Mouse (Mus musculus) CD4-positive naive resting alpha-beta T cell, adult 76 days (primary cell): Measurements from ENCODE around the gene Xlr4c. TPM values are rescaled to one million over a fixed set of nuclear protein-coding genes. Genes with fewer than 3 reads are reported as not detected.

Source experiments
- total RNA-seq: library from RNA; stranded (reverse); gene quantifications from one replicate; pipeline ENCODE4 v1.2.4, GENCODE M21; 2023

The Xlr4c gene
- total RNA-seq: 47.5 TPM

GRCm38 (mm10) chrX:73242821-73243325, at the start of gene Xlr4c:
Xlr4c (minus strand) TSS chrX:73243130.

DNA sequence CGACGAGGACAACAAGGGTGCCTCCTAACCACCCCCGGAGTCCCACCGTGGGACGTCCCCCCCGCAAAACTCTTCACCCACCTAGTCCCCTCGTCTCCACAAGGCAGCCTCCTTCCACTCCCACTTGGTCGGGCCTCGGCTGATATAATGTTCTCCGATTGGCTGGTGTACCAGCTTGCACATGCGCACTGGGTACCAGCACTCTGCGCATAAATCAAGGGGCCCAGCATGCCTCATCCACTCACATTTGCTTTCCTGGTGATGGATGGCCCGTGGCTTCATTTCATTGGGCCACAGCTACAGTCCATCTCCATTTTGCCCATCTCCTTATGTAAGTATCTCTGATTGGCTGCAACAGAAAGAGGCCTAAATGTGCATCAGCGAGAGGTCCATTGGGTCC, 22.3 kb upstream of the Xlr4c start, which contains the start of gene Xlr3c:
Gene Xlr3c (minus strand): TSS at position 121 of the 400 bp plus-strand sequence.

GRCm38 (mm10) chrX:73227914-73228605, 14.9 kb downstream of the Xlr4c start, which contains the start of gene F8a:
F8a (plus strand) TSS chrX:73228291.

GRCm38 (mm10) chrX:73213819-73214564, 28.9 kb downstream of the Xlr4c start, which contains the start of gene Xlr4b:
Xlr4b (plus strand) TSS chrX:73214333.

GRCm38 (mm10) chrX:73191934-73192333, 51.0 kb downstream of the Xlr4c start, which contains the start of gene Xlr3b:
Xlr3b (plus strand) TSS chrX:73192207.

Other genes with a start within 250 kb of the Xlr4c start
- 0.73 TPM for gene Pnma5, start 206.0 kb downstream of the Xlr4c start, total RNA-seq
- gene Pnma3, start 178.3 kb downstream of the Xlr4c start, total RNA-seq: not detected
- gene Xlr4a, start 160.7 kb downstream of the Xlr4c start, total RNA-seq: 54.9 TPM
- 2.1 TPM for gene Xlr3a, start 146.0 kb downstream of the Xlr4c start, total RNA-seq
- 1.7 TPM for gene Gm14685, start 126.1 kb downstream of the Xlr4c start, total RNA-seq
- not detected for gene Xlr5b, start 94.3 kb downstream of the Xlr4c start, total RNA-seq
- gene DXBay18, start 93.7 kb downstream of the Xlr4c start, total RNA-seq: not detected
- not detected for gene Spin2d, start 66.1 kb downstream of the Xlr4c start, total RNA-seq
- gene Xlr3b, start 50.9 kb downstream of the Xlr4c start, total RNA-seq: 17.1 TPM
- 91.2 TPM for gene Xlr4b, start 28.8 kb downstream of the Xlr4c start, total RNA-seq
- gene F8a, start 14.8 kb downstream of the Xlr4c start, total RNA-seq: 12.1 TPM
- not detected for gene Xlr3c, start 22.3 kb upstream of the Xlr4c start, total RNA-seq
- not detected for gene Xlr5a, start 49.8 kb upstream of the Xlr4c start, total RNA-seq
- not detected for gene Xlr5c, start 49.8 kb upstream of the Xlr4c start, total RNA-seq
- not detected for gene Gm45015, start 93.7 kb upstream of the Xlr4c start, total RNA-seq
- gene Zfp275, start 99.5 kb upstream of the Xlr4c start, total RNA-seq: 30.3 TPM
- gene Gm18336, start 155.6 kb upstream of the Xlr4c start, total RNA-seq: not detected
- not detected for gene Zfp92, start 168.0 kb upstream of the Xlr4c start, total RNA-seq
- 0.59 TPM for gene Trex2, start 192.2 kb upstream of the Xlr4c start, total RNA-seq
- 15.4 TPM for gene Haus7, start 215.9 kb upstream of the Xlr4c start, total RNA-seq
- 1.1 TPM for gene Bgn, start 240.5 kb upstream of the Xlr4c start, total RNA-seq